In the genomic region with DNA sequence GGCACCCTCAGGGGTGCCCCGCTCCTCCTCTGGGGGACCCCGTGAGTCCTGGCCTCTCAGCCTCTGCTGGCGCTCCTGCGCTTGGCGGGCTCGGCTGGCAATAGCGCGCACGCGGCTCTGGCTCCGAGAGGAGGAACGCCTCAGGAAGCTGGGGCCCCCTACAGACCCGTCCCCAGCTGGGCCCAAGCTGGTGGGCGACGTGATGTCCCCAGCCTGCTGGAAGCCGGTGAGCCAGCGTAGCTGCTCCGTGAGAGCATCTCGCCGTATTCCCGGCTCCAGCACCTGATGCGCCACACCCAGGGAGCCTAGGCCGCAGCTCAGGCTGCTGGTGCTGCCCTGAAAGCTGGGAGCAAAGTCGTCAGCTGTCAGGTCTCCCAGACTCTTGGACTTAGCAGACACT, we compare ENCODE assay signal across 11 mouse cellular contexts. TPM values are rescaled to one million over a fixed set of nuclear protein-coding genes. Genes with fewer than 3 reads are reported as not detected.
DNase-seq lines count a peak whose midpoint lies in the region; ATAC-seq lines count a peak whose summit lies in the region.
"Had no signal": no experiment of that assay in that cellular context is flagged by ENCODE, and none has a peak within 500 bp of the region (broad histone marks: within the 10 kb centered on the region; RNA-seq: fewer than 3 reads in every experiment).

No protein-coding gene starts in this region.

- peak; percentile 43 to 46 for DNase-seq in cerebellum, postnatal 25 days
- no peak for DNase-seq in cerebellum, adult 18-20 months
- peak; percentile 89 for DNase-seq in midbrain, embryonic 11.5 days (ENCODE audit: low spot score, missing footprints)
- no peak for DNase-seq in ovary, postnatal 14 days (ENCODE audit: low spot score)
- no peak for DNase-seq in kidney, postnatal 4 days
- DNase-seq: thymus, postnatal 25 days had no signal

- H3K4me3 ChIP-seq in midbrain, embryonic 11.5 days (ENCODE audit: low read depth, low read length) = no peak overlapping the region
- no peak overlapping the region for H3K4me3 ChIP-seq in midbrain, embryonic 15.5 days
- H3K4me3 ChIP-seq in hindbrain, embryonic 13.5 days = no peak overlapping the region
- no peak overlapping the region for H3K4me3 ChIP-seq in stomach, embryonic 16.5 days (replicated peaks; ENCODE audit: low read length)

- no peaks in the 10 kb centered on the region for H3K9me3 ChIP-seq in midbrain, embryonic 11.5 days (ENCODE audit: control insufficient read depth, low read length)
- H3K9me3 ChIP-seq in midbrain, embryonic 15.5 days = no peaks in the 10 kb centered on the region
- H3K9me3 ChIP-seq in hindbrain, embryonic 13.5 days = no peaks in the 10 kb centered on the region
- no peaks in the 10 kb centered on the region for H3K9me3 ChIP-seq in stomach, embryonic 16.5 days (replicated peaks; ENCODE audit: control insufficient read depth, low read length)

- H3K4me1 ChIP-seq in midbrain, embryonic 11.5 days (ENCODE audit: control insufficient read depth, insufficient read depth, low read length) = peaks cover 23% of the 10 kb centered on the region
- peaks cover 10% of the 10 kb centered on the region; the same call in 1 of the 2 replicates for H3K4me1 ChIP-seq in midbrain, embryonic 15.5 days
- H3K4me1 ChIP-seq in hindbrain, embryonic 13.5 days (replicated peaks) = peaks cover 22% of the 10 kb centered on the region
- H3K4me1 ChIP-seq in stomach, embryonic 16.5 days (ENCODE audit: control insufficient read depth, insufficient read depth, low read length) = 0 out of 2 replicates have a peak, but pooled peaks cover 6% of the 10 kb centered on the region

- peaks cover 13% of the 10 kb centered on the region for H3K36me3 ChIP-seq in midbrain, embryonic 11.5 days (ENCODE audit: control insufficient read depth, insufficient read depth, low read length)
- H3K36me3 ChIP-seq in midbrain, embryonic 15.5 days (replicated peaks) = peaks cover 19% of the 10 kb centered on the region
- H3K36me3 ChIP-seq in hindbrain, embryonic 13.5 days = peaks cover 27% of the 10 kb centered on the region
- no peaks in the 10 kb centered on the region; the same call in 1 of the 2 replicates for H3K36me3 ChIP-seq in stomach, embryonic 16.5 days (ENCODE audit: control insufficient read depth, insufficient read depth, low read length)

- 17% methylated on average over 24 of the region's 24 CpGs for WGBS in midbrain, embryonic 11.5 days
- WGBS in midbrain, embryonic 15.5 days = 21% methylated on average over 22 of the region's 24 CpGs
- WGBS in hindbrain, embryonic 13.5 days = 21% methylated on average over 24 of the region's 24 CpGs
- 26% methylated on average over 24 of the region's 24 CpGs for WGBS in stomach, embryonic 16.5 days

- ATAC-seq in midbrain, embryonic 11.5 days (ENCODE audit: low FRiP score) = no peak
- no peak for ATAC-seq in midbrain, embryonic 15.5 days (replicated peaks)
- ATAC-seq in hindbrain, embryonic 13.5 days (ENCODE audit: low FRiP score) = no peak
- ATAC-seq in stomach, embryonic 16.5 days (ENCODE audit: insufficient read depth, low FRiP score) = no peak
- ATAC-seq: lung, postnatal 0 days had no signal

- H3K27ac ChIP-seq in midbrain, embryonic 11.5 days (ENCODE audit: low read depth, low read length) = no peak overlapping the region
- H3K27ac ChIP-seq in midbrain, embryonic 15.5 days = no peak overlapping the region
- no peak overlapping the region for H3K27ac ChIP-seq in hindbrain, embryonic 13.5 days
- no peak overlapping the region for H3K27ac ChIP-seq in stomach, embryonic 16.5 days (ENCODE audit: low read length)
- H3K27ac ChIP-seq: kidney, postnatal 0 days had no signal

- H3K9ac ChIP-seq in midbrain, embryonic 11.5 days (ENCODE audit: low read length) = peak overlapping the region; percentile 40; the same call in 1 of the 2 replicates
- H3K9ac ChIP-seq in midbrain, embryonic 15.5 days = no peak overlapping the region
- H3K9ac ChIP-seq in hindbrain, embryonic 13.5 days = peak overlapping the region; percentile 59
- H3K9ac ChIP-seq in stomach, embryonic 16.5 days (ENCODE audit: low read length) = peak overlapping the region; percentile 5; the same call in 1 of the 2 replicates

- H3K4me2 ChIP-seq in midbrain, embryonic 11.5 days = no peak overlapping the region
- H3K4me2 ChIP-seq in midbrain, embryonic 15.5 days = no peak overlapping the region
- no peak overlapping the region for H3K4me2 ChIP-seq in hindbrain, embryonic 13.5 days
- no peak overlapping the region for H3K4me2 ChIP-seq in stomach, embryonic 16.5 days (ENCODE audit: low read depth, low read length)

- H3K27me3 ChIP-seq in midbrain, embryonic 11.5 days (ENCODE audit: control insufficient read depth, insufficient read depth, low read length) = no peaks in the 10 kb centered on the region
- no peaks in the 10 kb centered on the region for H3K27me3 ChIP-seq in midbrain, embryonic 15.5 days (replicated peaks)
- peaks cover 30% of the 10 kb centered on the region for H3K27me3 ChIP-seq in hindbrain, embryonic 13.5 days
- H3K27me3 ChIP-seq in stomach, embryonic 16.5 days (ENCODE audit: control insufficient read depth, insufficient read depth, low read length) = no peaks in the 10 kb centered on the region

RNA-seq across cellular contexts. Expression of gene Pank4, which starts 19.8 kb away (rescaled TPM):
- 37.0 and 40.4 TPM in 2 replicates for polyA plus RNA-seq in midbrain, embryonic 11.5 days (2014; fragmentation: Nextera tagmentation; extraction: Ambion mirVana)
- polyA plus RNA-seq in midbrain, embryonic 15.5 days (2015; fragmentation: Nextera tagmentation; extraction: Ambion mirVana) = 44.3 and 44.9 TPM in 2 replicates
- polyA plus RNA-seq in hindbrain, embryonic 13.5 days (2015; fragmentation: Nextera tagmentation; extraction: Ambion mirVana) = 37.4 and 38.1 TPM in 2 replicates
- 40.6 and 40.8 TPM in 2 replicates for polyA plus RNA-seq in stomach, embryonic 16.5 days (2015; fragmentation: Nextera tagmentation; extraction: Ambion mirVana)

RNA-seq across cellular contexts. Expression of gene Hes5, which starts 23.0 kb away (rescaled TPM):
- 456 and 535 TPM in 2 replicates for polyA plus RNA-seq in midbrain, embryonic 11.5 days (2014; fragmentation: Nextera tagmentation; extraction: Ambion mirVana)
- polyA plus RNA-seq in midbrain, embryonic 15.5 days (2015; fragmentation: Nextera tagmentation; extraction: Ambion mirVana) = 116 and 149 TPM in 2 replicates
- polyA plus RNA-seq in hindbrain, embryonic 13.5 days (2015; fragmentation: Nextera tagmentation; extraction: Ambion mirVana) = 154 and 185 TPM in 2 replicates
- polyA plus RNA-seq in stomach, embryonic 16.5 days (2015; fragmentation: Nextera tagmentation; extraction: Ambion mirVana) = 0.59 and 1.0 TPM in 2 replicates

RNA-seq across cellular contexts. Expression of gene Tnfrsf14, which starts 55.4 kb away (rescaled TPM):
- 0.93 and 1.2 TPM in 2 replicates for polyA plus RNA-seq in midbrain, embryonic 11.5 days (2014; fragmentation: Nextera tagmentation; extraction: Ambion mirVana)
- 0.19 and 0.28 TPM in 2 replicates for polyA plus RNA-seq in midbrain, embryonic 15.5 days (2015; fragmentation: Nextera tagmentation; extraction: Ambion mirVana)
- 0.22 and 0.25 TPM in 2 replicates for polyA plus RNA-seq in hindbrain, embryonic 13.5 days (2015; fragmentation: Nextera tagmentation; extraction: Ambion mirVana)
- 4.3 and 4.6 TPM in 2 replicates for polyA plus RNA-seq in stomach, embryonic 16.5 days (2015; fragmentation: Nextera tagmentation; extraction: Ambion mirVana)

Comparison
In these comparisons a context has a peak if more than half of its experiments do, and no peak if none do; other contexts are left out.
1. DNase-seq: peak in cerebellum, postnatal 25 days (2 of 2) and midbrain, embryonic 11.5 days (single experiment); none in cerebellum, adult 18-20 months (0 of 2), ovary, postnatal 14 days (single experiment) and kidney, postnatal 4 days (0 of 2).
2. RNA of gene Hes5, which starts 23.0 kb away (polyA plus RNA-seq): 456 to 535 TPM in midbrain, embryonic 11.5 days, 154 to 185 TPM in hindbrain, embryonic 13.5 days and 116 to 149 TPM in midbrain, embryonic 15.5 days; 0.59 to 1.0 TPM in stomach, embryonic 16.5 days; every median in the first group is over 10 times any median in the second.